Mouse (Mus musculus) c-Kit-positive CD71-negative TER-119-negative erythroid progenitor cells, embryonic 14.5 days (primary cell): ENCODE results near the gene Trim2.
A peak's percentile ranks its signal among the peaks of the same experiment; 100 is the strongest.

Source experiments
- DNase-seq: peaks from one replicate; pipeline ENCODE4 v3.0.0-alpha.2; 2013; ENCODE audit warnings: low read depth

The Trim2 gene

GRCm38 (mm10) chr3:84306777-84307176, at the start of gene Trim2:
Trim2 (minus strand) TSS chr3:84306877.
- DNase-seq = no peak

- DNase-seq = peak; percentile 65
Measured at GRCm38 (mm10) chr3:84355930-84356689, 49.4 kb upstream of the Trim2 start.

GRCm38 (mm10) chr3:84352353-84353034, 45.8 kb upstream of the Trim2 start:
- DNase-seq = peak; percentile 70

DNA sequence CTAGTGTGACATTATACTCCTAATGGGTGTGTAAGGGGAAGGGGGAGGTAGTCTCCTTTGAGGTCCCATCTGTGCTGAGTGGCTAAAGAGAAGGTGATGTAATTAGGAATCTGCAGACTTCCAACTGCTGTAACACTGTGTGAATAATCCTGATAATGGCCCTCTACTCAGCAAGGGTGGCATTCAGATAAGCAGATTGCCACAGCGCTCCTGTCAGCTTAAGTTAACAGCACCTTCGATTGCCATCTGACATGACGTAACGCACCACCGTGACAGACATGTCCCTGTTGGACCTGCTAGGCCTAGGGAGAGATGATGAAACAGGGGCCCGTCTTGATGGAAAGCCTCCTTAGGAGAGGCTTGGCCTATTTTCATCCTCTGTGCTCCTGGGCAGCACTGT, 43.6 kb upstream of the Trim2 start:
- no peak for DNase-seq

DNA sequence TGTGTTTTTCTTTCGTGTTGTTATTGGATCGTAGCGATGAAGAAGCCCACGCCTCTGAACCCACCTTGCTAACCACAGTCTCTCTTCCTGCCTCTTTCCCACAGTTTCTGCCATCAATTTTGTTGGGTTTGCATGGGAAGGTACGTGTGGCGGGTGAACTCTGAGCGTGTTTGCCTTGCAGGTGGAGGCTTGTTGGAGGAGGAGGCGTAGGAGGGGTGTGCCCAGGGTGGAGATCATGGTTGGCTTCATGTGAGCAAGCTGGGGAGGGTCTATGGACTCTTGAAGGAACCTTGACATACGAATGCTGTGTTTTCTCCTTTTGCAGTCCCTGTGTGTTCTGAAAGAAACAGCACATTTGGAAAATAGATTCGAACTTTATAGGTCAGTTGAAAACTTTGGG, 43.1 kb upstream of the Trim2 start:
- DNase-seq = no peak

DNA sequence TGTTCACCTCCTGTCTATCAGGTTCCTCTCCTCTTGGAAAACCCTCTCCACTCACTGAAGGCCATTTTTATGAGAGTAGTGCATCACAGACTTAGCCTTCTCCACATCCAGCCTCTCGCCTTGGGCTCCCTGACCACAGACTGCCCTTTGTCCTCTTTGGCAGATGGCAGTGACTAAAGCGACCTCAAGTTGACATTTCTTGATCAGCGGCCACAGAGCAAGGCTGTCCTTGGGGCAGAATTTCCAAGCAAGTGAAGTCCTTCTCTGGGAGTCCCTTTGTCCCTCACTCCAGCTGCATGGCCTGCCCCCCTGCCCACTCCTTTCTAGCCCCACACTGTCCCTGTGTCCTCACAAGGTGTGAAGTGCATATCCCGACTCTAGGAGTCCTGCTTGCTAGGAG, 40.7 kb upstream of the Trim2 start:
- no peak for DNase-seq

DNA sequence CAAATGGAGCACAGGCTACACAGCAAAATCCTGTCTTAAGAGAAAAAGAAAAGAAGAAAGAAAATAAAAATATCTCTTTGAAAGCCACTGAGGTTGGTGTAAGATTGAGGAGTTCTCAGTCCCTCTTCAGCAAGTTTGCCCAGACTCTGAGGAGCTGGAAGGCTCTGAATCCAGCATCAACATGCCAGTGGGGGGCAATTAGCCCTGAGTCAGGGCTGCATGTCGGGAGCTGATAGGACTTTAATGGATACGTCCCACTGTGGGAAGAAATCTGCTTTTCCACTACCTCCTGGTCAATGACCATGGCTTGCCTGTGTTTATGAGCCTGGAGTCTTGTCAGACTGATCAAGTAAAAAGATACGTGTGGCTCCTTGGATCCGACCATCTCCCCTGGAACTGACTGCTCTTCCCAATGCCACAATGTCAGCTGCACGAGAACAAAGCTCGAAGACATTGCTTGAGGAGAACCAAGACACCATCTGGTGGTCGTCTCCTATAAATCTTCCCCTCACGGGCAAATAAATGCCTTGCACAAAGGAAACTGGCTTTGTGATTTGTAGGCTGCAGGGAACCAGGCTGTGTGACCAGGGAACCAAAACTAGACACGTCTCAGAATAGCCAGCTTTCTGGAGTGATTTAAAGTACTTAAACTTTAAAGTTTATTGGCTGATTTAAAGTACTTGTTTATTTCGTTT, 39.9 kb upstream of the Trim2 start:
- DNase-seq = no peak

DNA sequence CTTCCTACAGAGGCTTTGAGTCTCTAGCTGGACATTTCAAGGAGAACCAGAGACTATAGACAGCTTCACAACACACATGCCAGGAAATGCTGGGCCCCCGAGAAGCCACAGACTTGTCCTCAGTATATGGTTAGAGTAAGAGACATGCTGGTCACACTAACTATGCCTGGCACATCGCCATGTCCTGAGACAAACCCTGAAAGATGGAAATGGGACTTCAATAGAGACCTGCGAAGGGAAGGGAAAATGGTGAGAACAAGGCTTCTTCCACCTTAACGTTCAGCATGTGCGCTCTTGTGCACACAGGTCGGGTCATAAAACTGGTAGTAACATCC, 38.9 kb upstream of the Trim2 start:
- no peak for DNase-seq

- peak; percentile 66 for DNase-seq
Measured at GRCm38 (mm10) chr3:84344725-84345645, 38.3 kb upstream of the Trim2 start.

DNA sequence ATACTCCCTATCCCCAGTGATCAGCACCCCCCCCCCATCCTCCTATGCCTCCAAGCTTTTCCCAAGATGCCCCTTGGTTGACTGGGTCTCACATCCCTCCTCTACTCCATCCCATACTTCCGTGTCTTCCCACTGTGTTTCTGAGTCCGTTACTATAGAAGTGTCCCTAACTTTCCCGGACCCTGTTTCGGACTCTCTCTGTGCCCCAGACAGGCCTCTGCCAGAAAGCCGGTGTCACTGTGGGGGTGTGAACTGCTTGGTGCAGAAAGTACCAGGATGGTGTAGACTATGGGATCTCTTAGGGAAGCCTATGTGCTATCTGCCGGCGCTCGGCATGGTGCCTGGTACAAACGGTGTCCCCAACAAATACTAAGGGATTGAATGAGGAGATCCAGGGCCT, 36.4 kb upstream of the Trim2 start:
- no peak for DNase-seq

GRCm38 (mm10) chr3:84341811-84342210, 35.1 kb upstream of the Trim2 start:
- DNase-seq = no peak

DNA sequence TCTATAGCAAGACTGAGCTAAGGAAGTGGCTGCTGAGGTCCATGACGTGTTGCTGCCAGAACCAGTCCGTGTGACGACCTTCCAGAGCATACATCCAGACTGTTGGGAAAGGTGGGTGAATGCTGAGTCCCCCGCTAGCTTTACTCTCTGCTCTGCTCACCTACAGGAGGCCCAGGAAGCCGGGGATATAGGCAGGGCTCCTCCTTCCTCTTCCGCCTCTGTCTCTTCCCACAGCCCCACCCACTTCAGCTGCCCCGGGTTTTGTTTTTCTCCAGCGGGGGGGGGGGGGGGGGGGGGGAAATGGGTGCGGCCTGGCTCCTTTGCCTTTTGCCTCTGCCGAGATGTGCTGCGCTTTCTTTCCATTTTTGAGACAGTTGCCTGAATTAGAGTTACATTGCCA, 30.9 kb upstream of the Trim2 start:
- DNase-seq = no peak

GRCm38 (mm10) chr3:84336342-84336741, 29.7 kb upstream of the Trim2 start:
- DNase-seq = no peak

- no peak for DNase-seq
Measured at GRCm38 (mm10) chr3:84335421-84336073, 28.9 kb upstream of the Trim2 start.

- DNase-seq = no peak
Measured at GRCm38 (mm10) chr3:84334771-84335420, 28.2 kb upstream of the Trim2 start.

DNA sequence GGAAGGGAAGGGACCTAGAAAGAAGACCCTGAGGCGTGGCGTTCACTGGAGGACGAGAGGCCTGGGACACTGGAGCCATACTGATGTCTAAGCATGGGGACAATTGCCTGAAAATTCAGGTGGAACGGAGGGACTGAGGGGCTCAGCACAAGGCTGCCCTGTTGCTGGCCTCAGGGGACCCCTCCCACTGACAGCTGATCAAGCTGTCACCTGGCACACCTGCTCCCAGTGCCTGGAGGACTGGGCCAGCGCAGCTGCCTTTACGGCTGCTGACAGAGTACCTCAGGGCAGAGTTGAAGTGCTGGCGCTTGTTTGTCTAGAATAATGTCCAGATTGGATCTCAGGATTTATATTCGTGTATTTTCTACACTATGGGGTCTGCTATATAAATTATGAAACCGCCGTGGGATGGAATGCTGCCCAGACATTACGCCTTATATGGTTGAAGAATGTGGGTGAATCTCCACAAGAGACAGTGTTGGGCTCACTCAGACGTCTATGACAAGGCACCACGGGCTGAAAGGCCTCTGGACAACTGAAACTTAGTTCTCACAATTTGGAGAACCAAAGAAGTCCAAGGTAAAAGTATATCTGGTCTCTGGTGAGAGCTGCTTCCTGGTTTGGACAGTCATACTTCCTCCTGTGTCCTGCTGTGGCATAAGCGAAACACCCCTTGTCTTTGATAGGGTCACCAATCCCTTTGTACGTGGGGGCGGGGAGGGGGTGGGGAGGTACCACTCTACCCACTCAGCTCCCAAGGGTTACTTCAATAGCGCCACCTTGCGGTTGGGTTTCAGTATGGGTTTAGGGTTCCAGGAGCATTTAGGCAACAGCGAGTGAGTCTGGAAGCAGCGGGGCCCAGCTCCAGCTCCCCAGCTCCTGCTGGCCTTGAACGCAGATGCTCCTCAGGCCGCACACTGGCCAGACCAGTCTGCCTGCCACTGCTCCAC, 27.0 kb upstream of the Trim2 start:
- peak; percentile 87 for DNase-seq

- DNase-seq = no peak
Measured at GRCm38 (mm10) chr3:84330210-84330609, 23.5 kb upstream of the Trim2 start.

DNA sequence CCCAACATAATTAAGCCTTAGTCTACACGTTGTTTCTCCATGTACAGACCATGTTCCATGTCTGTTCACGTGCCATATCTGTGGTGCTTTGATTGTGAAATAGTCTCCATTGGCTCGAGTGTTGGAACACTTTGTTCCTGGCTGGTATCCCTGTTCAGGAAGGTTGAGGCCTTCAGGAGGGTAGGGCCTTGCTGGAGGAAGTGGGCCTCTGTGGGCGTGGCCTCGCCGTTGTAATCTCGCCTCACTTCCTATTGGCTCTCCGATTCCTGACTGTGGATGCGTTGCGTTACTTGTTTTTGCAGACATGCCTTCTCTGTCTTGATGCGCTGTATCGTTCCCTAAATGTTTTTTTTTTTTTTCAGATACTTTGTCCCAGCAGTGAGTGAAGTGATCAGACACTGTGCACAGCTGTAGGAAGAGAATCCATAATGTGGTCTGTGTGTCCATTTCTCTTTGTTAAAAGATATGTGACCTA, 18.3 kb upstream of the Trim2 start:
- no peak for DNase-seq

- no peak for DNase-seq
Measured at GRCm38 (mm10) chr3:84324478-84324877, 17.8 kb upstream of the Trim2 start.

DNA sequence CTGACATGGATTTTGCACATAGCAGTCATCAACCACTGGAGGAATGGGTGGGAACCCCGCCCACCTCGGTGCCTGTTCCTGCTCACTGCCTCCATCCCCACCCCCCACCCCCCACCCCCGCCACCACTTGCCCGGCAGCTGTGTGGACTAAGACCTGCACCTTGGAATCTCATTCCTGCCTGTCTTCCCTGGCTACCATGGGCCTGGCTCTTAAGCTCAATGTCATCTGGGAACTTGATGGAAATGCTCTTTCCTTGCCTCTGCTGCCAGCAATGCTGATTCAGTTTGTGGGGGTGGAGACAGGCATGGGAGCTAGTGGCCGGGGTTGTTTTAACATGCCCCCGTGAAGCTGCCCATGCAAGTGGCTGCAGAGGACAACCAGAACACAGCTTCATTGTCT, 17.3 kb upstream of the Trim2 start:
- DNase-seq = no peak
